Mouse (Mus musculus): ENCODE measurements around the gene Lmod3.
"Not testable (repeated sequence)": the region's sequence is repeated elsewhere in the genome, so short reads cannot be mapped to it uniquely, and the experiment has no call there.

The Lmod3 gene

DNA sequence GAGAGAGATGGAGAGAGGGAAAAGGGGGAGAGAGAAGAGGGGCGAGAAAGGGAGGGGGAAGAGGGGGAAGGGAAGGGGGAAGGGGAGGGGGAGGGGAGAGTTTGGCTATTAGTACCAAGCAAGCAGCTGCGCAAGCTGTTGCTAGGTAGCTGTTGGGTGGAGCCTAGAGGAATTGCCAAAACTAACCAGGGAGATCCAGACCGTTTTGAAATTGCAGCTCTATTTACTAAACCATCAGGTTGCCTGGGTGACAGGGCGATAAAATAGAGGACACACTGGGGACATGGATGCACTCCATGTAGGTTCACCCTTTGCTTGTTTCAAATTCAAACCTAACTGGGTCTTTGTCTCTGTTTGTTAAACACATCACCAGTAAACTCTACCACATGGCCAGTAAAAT, 23.8 kb upstream of the Lmod3 start:
- DNase-seq (ENCODE audit: low spot score in 2 of 2), result no peak

DNA sequence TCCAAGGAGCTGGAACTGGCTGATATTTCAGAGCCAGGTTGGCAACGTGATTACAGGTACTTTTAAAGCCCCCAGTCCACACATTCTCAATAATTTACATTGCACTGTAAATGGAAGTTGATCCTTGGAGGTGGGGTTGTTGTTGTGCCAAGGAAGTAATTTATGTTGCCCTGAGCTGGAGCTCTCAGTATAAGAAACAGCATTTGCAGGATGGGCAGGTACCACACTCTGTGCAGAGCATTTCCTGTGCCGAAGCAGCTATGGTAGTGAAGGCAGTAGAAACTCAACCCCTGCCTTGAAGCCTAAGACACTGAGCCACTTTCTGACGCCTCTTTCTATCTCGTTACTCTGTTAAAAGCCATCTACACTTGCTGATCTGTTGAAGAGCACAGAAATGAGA, 23.2 kb upstream of the Lmod3 start:
- no peak for DNase-seq (ENCODE audit: low spot score in 2 of 2)

DNA sequence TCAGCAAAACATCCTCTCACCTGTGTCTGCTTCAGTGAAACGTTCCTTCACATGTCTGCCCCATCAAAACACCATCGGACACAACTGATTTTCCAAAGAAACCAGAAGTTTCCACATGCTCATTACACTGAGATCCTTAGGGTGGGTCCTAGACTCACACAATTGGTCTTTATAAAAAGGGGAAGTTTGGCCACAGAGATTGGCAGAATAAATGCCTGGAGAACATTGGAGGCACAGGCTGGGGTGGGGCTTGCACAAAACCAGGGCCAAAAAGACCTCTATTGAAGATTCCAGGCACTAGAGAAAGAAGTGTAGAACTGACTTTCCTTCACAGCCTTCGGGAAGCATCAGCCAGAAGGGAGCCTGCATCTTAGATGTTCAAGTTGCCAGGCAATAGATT, 21.2 kb upstream of the Lmod3 start:
- DNase-seq (ENCODE audit: low spot score in 2 of 2), result no peak

- no peak for DNase-seq (ENCODE audit: low spot score in 2 of 2)
These were observed 20.6 kb upstream of the Lmod3 start for GRCm38 (mm10) chr6:97273058-97273710.

DNA sequence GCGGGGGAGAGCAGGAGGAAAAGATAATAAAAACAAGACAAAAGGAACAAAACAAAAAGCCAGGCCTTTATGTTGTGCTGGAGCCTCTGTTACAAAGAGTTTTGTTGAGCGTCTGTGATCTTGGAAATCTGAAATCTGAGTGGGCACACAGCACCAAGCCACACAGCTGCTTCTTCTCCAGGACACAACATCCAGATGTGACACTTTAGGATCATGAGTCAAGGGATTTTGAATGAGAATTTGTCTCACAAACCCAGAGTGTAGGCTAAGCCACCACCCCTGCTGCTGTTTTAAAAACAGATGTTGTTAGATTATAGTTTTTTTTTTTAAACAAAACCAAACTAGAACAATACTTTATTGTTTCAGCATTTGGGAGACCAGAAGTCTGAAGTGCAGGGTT, 19.8 kb upstream of the Lmod3 start:
- no peak for DNase-seq (ENCODE audit: low spot score in 2 of 2)

GRCm38 (mm10) chr6:97269596-97269995, 17.0 kb upstream of the Lmod3 start:
- DNase-seq (ENCODE audit: low spot score in 2 of 2), result no peak

GRCm38 (mm10) chr6:97267132-97267531, 14.6 kb upstream of the Lmod3 start:
- DNase-seq (ENCODE audit: low spot score in 2 of 2), result no peak

- no peak for DNase-seq (ENCODE audit: low spot score in 2 of 2)
These were observed 14.1 kb upstream of the Lmod3 start for GRCm38 (mm10) chr6:97266661-97267060.

- DNase-seq (ENCODE audit: low spot score in 2 of 2), result no peak
These were observed 13.1 kb upstream of the Lmod3 start for GRCm38 (mm10) chr6:97265705-97266104.

GRCm38 (mm10) chr6:97265240-97265639, 12.7 kb upstream of the Lmod3 start:
- no peak for DNase-seq (ENCODE audit: low spot score in 2 of 2)

GRCm38 (mm10) chr6:97263750-97264149, 11.2 kb upstream of the Lmod3 start:
- not testable (repeated sequence) for DNase-seq (ENCODE audit: low spot score in 2 of 2)

GRCm38 (mm10) chr6:97262229-97262628, 9.7 kb upstream of the Lmod3 start:
- DNase-seq (ENCODE audit: low spot score in 2 of 2), result no peak

- DNase-seq (ENCODE audit: low spot score in 2 of 2), result not testable (repeated sequence)
These were observed 7.4 kb upstream of the Lmod3 start for GRCm38 (mm10) chr6:97259926-97260325.

- no peak for DNase-seq (ENCODE audit: low spot score in 2 of 2)
These were observed 5.9 kb upstream of the Lmod3 start for GRCm38 (mm10) chr6:97258489-97258888.

DNA sequence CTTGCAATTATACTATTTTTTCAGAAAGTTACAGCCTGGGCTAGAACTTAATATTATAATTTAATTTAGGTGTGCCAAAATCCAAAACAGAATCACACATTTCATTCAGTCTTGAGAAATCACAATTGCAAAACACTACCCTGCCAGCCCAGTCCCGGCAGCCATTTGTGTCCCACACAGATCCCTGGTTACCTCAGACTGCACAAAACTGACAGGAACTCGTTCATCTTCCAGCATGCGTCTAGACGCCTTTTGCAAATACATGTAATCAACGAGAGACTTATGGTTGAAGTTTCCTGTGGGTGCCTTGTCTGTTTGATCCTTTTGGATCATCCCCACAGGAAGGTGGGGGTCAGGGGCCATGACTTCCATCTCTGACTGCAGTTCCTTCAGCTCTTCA, 473 bp downstream of the Lmod3 start:
- no peak for DNase-seq (ENCODE audit: low spot score in 2 of 2)

GRCm38 (mm10) chr6:97250966-97251365, 1.6 kb downstream of the Lmod3 start:
- DNase-seq (ENCODE audit: low spot score in 2 of 2), result peak; percentile 20 to 55

GRCm38 (mm10) chr6:97245200-97245599, 7.4 kb downstream of the Lmod3 start:
- DNase-seq (ENCODE audit: low spot score in 2 of 2), result no peak

DNA sequence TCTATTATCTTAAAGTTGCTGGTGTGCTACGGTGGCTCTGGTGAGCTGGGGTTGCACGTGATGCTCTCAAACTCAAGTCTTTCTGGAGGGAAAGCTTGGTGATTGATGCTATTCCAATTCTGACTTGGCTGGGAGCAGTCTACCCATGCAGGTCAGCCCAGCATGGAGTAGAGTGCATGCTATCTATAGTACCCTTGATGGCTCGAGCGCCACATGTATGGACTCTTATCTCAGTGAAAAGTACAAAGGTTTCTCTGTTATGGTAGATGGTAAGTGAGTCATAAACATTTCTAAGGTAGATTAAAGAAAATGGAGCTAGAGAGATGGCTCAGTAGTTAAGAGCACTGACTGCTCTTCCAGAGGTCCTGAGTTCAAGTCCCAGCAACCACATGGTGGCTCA, 10.0 kb downstream of the Lmod3 start:
- DNase-seq (ENCODE audit: low spot score in 2 of 2), result no peak

GRCm38 (mm10) chr6:97240092-97240491, 12.5 kb downstream of the Lmod3 start:
- DNase-seq (ENCODE audit: low spot score in 2 of 2), result no peak

DNA sequence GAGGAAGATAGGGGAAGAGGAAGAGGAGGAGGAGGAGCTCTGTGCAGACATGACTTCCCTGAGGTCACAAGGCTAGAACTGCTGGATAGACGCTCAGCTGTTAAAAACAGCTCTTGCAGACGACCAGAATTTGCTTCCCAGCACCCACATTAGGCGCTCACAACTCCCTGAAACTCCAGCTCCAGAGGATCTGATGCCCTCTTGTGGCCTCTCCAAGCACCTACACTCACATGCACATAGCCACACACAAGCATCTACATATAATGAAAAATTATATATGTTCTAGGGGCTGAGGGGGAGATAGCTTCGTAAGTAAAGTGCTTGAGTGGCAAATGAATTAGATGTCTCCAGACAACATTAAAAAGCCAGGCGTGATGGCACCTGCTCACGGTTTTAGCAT, 13.2 kb downstream of the Lmod3 start:
- no peak for DNase-seq (ENCODE audit: low spot score in 2 of 2)

- no peak for DNase-seq (ENCODE audit: low spot score in 2 of 2)
These were observed 16.5 kb downstream of the Lmod3 start for GRCm38 (mm10) chr6:97236088-97236487.

DNA sequence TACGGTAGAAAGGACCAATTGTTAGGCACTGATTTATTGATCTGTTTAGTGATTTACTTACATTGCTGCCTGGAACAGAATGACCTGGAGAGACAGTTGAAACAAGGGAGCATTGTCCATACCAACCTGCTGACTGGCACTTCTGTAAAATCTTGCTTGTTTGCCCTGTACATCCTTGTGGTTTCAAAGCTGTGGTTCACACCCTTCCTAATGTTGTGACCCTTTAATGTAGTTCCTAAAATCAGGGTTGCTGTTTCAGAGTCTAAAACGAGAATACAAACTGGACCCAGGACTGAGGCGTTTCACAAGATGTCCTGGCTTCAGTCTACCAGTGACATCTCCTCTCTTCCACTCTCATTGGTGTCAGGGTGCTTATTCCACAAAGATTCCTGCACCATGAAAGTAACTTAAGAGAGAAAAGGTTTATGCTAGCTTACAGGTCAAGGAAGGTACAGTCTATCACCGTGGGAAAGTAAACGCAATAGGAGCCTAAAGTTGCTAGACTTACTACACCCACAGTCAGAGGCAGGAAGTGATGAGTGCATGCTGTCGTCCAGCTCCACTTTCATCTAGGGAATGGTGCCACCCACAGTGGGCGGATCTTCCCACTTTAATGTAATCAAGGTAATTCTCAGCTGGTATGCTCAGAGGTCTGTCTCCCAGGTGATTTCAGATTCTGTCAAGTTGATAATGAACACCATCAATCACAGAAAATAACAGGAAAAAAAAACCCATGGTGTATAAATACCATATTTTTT, 17.5 kb downstream of the Lmod3 start:
- DNase-seq (ENCODE audit: low spot score in 2 of 2), result no peak

- DNase-seq (ENCODE audit: low spot score in 2 of 2), result no peak
These were observed 25.3 kb downstream of the Lmod3 start for GRCm38 (mm10) chr6:97227067-97227847.

Measured in frontal cortex, postnatal 14 days (tissue).